Mouse (Mus musculus) kidney, adult 2 months (tissue): ENCODE results near the gene Creb1.

Experiments used
- CTCF ChIP-seq: fragments of 200-500 bp; conservative IDR thresholded peaks from 2 replicates; pipeline ENCODE4 v1.5.1; 2011; ENCODE audit warnings: low read depth, mild to moderate bottlenecking, control low read depth, low read length, moderate library complexity, mixed read lengths; ENCODE audit not compliant: insufficient read depth, insufficient read length
- POLR2A ChIP-seq: fragments of 200-500 bp; IDR thresholded peaks from one replicate; pipeline ENCODE4 v1.6.1; 2011; ENCODE audit warnings: low read depth, low read length, control low read depth

DNA sequence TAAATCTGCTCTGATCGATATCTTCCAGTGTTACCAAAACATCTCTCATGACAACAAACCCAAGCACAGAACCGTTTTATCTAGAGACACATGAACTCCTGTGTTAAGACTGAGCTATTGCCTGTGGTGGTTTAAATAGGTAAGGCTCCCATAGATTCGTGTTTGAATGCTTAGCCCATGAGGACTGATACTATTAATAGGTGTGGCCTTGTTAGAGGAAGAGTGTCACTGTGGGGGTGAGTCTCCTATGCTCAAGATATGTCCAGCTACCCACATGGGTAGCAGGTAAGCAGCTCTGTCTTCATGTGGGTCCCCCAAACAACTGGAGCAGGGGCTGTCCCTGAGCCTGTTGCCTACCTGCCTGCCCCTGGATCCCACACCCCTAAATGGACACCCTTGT lies 15.9 kb upstream of the Creb1 start:
- TF ChIP-seq CTCF (no peak), POLR2A (no peak)
